Mouse (Mus musculus) lung, postnatal 0 days (tissue): ENCODE measurements around the gene Ksr1. TPM values are rescaled to one million over a fixed set of nuclear protein-coding genes. Genes with fewer than 3 reads are reported as not detected.

ENCODE experiments used
- ATAC-seq: fragments of 200-750 bp; cut with Nextera tagmentation; 2 replicates; pipeline ENCODE4 v1.8.0; 2017; ENCODE audit warnings: moderate library complexity
- DNase-seq: peaks from one replicate; pipeline ENCODE4 v3.0.0-alpha.2; 2016; ENCODE audit warnings: low spot score
- H3K27ac ChIP-seq: fragments of 300-500 bp; sonication (generic); 2 replicates; pipeline ENCODE4 v1.5.1; 2014; ENCODE audit warnings: antibody characterized with exemption, mild to moderate bottlenecking, low read length, mixed read lengths
- H3K27me3 ChIP-seq: fragments of 300-500 bp; sonication (generic); replicated peaks from 2 replicates; pipeline ENCODE4 v1.6.1; 2014; ENCODE audit warnings: low read length, mixed read lengths; ENCODE audit not compliant: insufficient read depth
- H3K36me3 ChIP-seq: fragments of 300-500 bp; sonication (generic); 2 replicates; pipeline ENCODE4 v1.6.1; 2014; ENCODE audit warnings: low read length, mixed read lengths; ENCODE audit not compliant: insufficient read depth
- H3K4me1 ChIP-seq: fragments of 300-500 bp; sonication (generic); 2 replicates; pipeline ENCODE4 v1.6.1; 2014; ENCODE audit warnings: antibody characterized with exemption, low read depth, low read length, mixed read lengths; ENCODE audit not compliant: insufficient read depth
- H3K4me2 ChIP-seq: fragments of 300-500 bp; sonication (generic); replicated peaks from 2 replicates; pipeline ENCODE4 v1.6.1; 2014; ENCODE audit warnings: low read depth, mild to moderate bottlenecking, low read length, moderate library complexity, mixed read lengths
- H3K4me3 ChIP-seq: fragments of 300-500 bp; sonication (generic); 2 replicates; pipeline ENCODE4 v1.5.1; 2014; ENCODE audit warnings: low read depth, low read length
- H3K9ac ChIP-seq: fragments of 300-500 bp; sonication (generic); replicated peaks from 2 replicates; pipeline ENCODE4 v1.6.1; 2014; ENCODE audit warnings: low read depth, mild to moderate bottlenecking
- H3K9me3 ChIP-seq: fragments of 300-500 bp; sonication (generic); 2 replicates; pipeline ENCODE4 v1.6.1; 2016; ENCODE audit warnings: low read length, mixed read lengths
- CTCF ChIP-seq: IDR thresholded peaks from 2 replicates; pipeline ENCODE4 v1.5.1; 2016; ENCODE audit warnings: antibody characterized with exemption, mild to moderate bottlenecking
- EP300 ChIP-seq: IDR thresholded peaks from 2 replicates; pipeline ENCODE4 v1.6.1; 2016; ENCODE audit warnings: antibody characterized with exemption, mild to moderate bottlenecking, control low read depth
- WGBS: fragments of 180-500 bp; shearing (Covaris S2); extraction: QIAGEN DNeasy Blood & Tissue Kit; methylation state at CpG from one replicate; pipeline ENCODE4 v1.1.7; 2014; 5-methylcytosine and 5-hydroxymethylcytosine counted together
- polyA plus RNA-seq: library from polyadenylated mRNA; unstranded; fragments of >200 nt; fragmentation: Nextera tagmentation; extraction: Ambion mirVana; gene quantifications from 2 replicates; pipeline ENCODE4 v1.2.1, GENCODE M21; 2015

The Ksr1 gene
- polyA plus RNA-seq, 1 experiment from 2014 or later = 2.3 TPM

DNA sequence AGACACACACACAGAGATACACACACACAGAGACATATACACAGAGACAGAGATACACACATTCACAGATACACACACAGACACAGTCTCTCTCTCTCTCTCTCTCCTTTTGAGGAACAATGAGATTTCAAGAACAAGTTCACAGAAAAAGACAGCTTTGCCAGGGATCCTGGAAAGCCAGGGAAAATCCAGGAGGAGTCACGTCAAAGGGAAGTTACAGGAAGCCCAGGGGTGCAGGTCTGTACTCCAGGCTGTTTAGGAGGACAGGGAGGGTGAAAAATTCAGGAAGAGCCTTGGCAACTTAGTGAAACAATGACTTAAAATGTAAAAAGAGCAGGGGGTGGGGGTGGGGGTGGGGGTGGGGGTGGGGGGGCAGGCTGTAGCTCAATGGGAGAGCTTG is 56.5 kb downstream of the Ksr1 start:
- no peaks in the 10 kb centered on the region for H3K36me3 ChIP-seq
- no peaks in the 10 kb centered on the region for H3K27me3 ChIP-seq
- H3K4me1 ChIP-seq = peaks cover 22% of the 10 kb centered on the region
- no peak for TF ChIP-seq EP300
- no peaks in the 10 kb centered on the region for H3K9me3 ChIP-seq
- 25% methylated on average over 1 of the region's 1 CpGs for WGBS
- H3K4me2 ChIP-seq = 0 out of 2 replicates have a peak overlapping the region, but pooled peaks have one; percentile 3
- H3K27ac ChIP-seq = peak overlapping the region; percentile 35; the same call in 1 of the 2 replicates
- H3K9ac ChIP-seq = no peak overlapping the region
- DNase-seq (no peak), ATAC-seq (no peak)
- H3K4me3 ChIP-seq = no peak overlapping the region

DNA sequence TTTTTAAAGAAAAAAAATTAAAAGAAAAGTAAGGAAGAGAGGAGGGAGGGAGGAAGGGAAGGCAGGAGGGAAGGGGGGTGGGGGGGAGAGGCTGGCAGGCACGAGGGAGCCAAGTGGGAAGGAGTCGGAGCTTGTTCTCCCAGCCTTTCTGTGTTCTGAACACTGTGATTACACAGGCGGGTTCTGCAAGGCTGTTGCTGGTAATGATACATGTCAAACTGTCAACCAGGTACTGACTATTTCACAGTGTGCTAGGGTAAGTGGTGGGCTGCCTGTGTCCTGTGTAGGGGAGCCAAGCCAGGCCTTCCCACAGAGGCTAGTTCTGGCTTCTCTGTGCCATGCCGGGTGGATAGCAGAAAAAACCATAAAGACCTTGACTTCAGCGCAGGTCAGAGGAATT is 57.2 kb downstream of the Ksr1 start:
- Histone ChIP-seq H3K27ac (peak overlapping the region; percentile 35; the same call in 1 of the 2 replicates), H3K4me3 (no peak overlapping the region), H3K9me3 (no peaks in the 10 kb centered on the region), H3K4me1 (peaks cover 23% of the 10 kb centered on the region), H3K9ac (no peak overlapping the region), H3K27me3 (no peaks in the 10 kb centered on the region), H3K4me2 (no peak overlapping the region), H3K36me3 (no peaks in the 10 kb centered on the region)
- DNase-seq (no peak), ATAC-seq (no peak)
- TF ChIP-seq EP300 = no peak
- TF ChIP-seq CTCF = no peak
- 53% methylated on average over 5 of the region's 5 CpGs for WGBS

DNA sequence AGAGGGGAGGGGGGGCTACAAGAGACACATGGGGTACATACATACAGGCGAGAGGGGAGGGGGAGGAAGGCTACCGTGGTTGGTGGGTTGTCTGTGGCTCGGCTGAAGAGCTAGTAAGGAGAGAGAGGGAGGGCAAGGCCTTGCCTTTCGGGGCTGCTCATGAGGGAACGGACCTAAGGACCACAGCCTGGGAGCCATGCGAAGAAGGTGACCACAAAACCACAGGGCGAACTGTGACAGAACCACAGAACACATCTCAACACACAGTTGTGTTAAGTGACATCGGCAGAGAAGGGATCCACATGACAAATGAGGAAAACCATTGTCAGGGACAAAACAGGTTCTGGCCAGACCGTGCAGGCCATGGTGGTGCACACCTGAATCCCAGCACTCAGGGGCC is 57.9 kb downstream of the Ksr1 start:
- ATAC-seq (0 out of 2 replicates have a peak, but pooled peaks have one; percentile 0), DNase-seq (no peak)
- Histone ChIP-seq H3K4me1 (peaks cover 26% of the 10 kb centered on the region), H3K27ac (peak overlapping the region; percentile 32; the same call in 1 of the 2 replicates), H3K4me2 (no peak overlapping the region), H3K27me3 (no peaks in the 10 kb centered on the region), H3K9ac (no peak overlapping the region), H3K36me3 (no peaks in the 10 kb centered on the region), H3K9me3 (no peaks in the 10 kb centered on the region), H3K4me3 (no peak overlapping the region)
- 78% methylated on average over 9 of the region's 9 CpGs for WGBS
- TF ChIP-seq CTCF = no peak
- no peak for TF ChIP-seq EP300

DNA sequence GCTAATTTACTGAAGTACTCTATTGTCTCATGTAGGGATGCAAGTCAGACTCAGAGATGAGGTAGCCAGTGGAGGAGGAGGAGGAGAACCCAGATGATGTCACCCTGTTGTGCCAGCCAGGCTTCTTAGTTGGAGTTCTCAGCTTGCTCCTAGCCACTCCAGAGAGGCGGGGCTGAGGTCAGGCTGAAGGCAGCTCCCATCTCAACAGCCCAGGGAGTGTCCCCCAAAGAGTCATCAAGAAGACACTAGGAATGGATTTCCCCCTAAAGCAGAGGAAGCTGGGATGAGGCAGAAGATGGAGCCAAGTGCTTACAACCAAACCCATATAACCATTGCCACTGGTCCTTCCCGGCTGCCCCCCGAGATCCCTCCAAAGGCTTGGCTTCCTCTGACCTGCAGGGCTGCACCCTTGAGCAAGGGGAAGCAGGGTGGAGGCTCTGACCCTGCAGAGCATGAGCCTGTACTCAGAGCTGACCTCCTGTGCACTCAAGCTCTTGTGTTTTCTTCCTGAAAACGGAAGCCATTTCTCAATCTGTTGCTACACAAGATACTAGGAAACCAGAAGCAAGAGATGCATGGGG is 58.4 kb downstream of the Ksr1 start:
- Histone ChIP-seq H3K4me3 (no peak overlapping the region), H3K4me1 (peaks cover 23% of the 10 kb centered on the region), H3K4me2 (no peak overlapping the region), H3K36me3 (no peaks in the 10 kb centered on the region), H3K9me3 (no peaks in the 10 kb centered on the region), H3K9ac (no peak overlapping the region), H3K27ac (0 out of 2 replicates have a peak overlapping the region, but pooled peaks have one; percentile 32), H3K27me3 (no peaks in the 10 kb centered on the region)
- peak; percentile 72 for DNase-seq
- TF ChIP-seq EP300 = peak; percentile 26; the same call in 1 of the 2 replicates
- peak; percentile 31 for TF ChIP-seq CTCF
- peak; percentile 19; the same call in 1 of the 2 replicates for ATAC-seq
- 60% methylated on average over 4 of the region's 4 CpGs for WGBS

GRCm38 (mm10) chr11:79086787-79087186 is 59.4 kb downstream of the Ksr1 start:
- 82% methylated on average over 12 of the region's 12 CpGs for WGBS

GRCm38 (mm10) chr11:79085059-79085458 is 61.1 kb downstream of the Ksr1 start:
- Histone ChIP-seq H3K4me3 (no peak overlapping the region), H3K4me1 (peaks cover 32% of the 10 kb centered on the region), H3K27ac (0 out of 2 replicates have a peak overlapping the region, but pooled peaks have one; percentile 43), H3K27me3 (no peaks in the 10 kb centered on the region), H3K9me3 (no peaks in the 10 kb centered on the region), H3K36me3 (no peaks in the 10 kb centered on the region), H3K4me2 (no peak overlapping the region), H3K9ac (no peak overlapping the region)
- ATAC-seq = peak; percentile 18
- no peak for TF ChIP-seq CTCF
- 0 out of 2 replicates have a peak, but pooled peaks have one; percentile 20 for TF ChIP-seq EP300
- WGBS = 29% methylated on average over 5 of the region's 5 CpGs
- DNase-seq = peak; percentile 72

More at GRCm38 (mm10) chr11:79086787-79087186, 59.4 kb downstream of the Ksr1 start:
- DNase-seq (no peak), ATAC-seq (no peak)
- Histone ChIP-seq H3K9ac (no peak overlapping the region), H3K9me3 (no peaks in the 10 kb centered on the region), H3K4me3 (no peak overlapping the region), H3K4me2 (no peak overlapping the region), H3K27me3 (no peaks in the 10 kb centered on the region), H3K36me3 (no peaks in the 10 kb centered on the region), H3K27ac (no peak overlapping the region), H3K4me1 (peaks cover 32% of the 10 kb centered on the region)
- TF ChIP-seq EP300 (no peak), CTCF (no peak)
